Mouse (Mus musculus) bone marrow, adult 2 months (tissue): ENCODE data around the gene Galnt10.

Source experiments
- CTCF ChIP-seq: fragments of 200-500 bp; IDR thresholded peaks from 2 replicates; pipeline ENCODE4 v1.5.1; 2011; ENCODE audit warnings: low read length, control low read depth; ENCODE audit not compliant: control insufficient read depth, insufficient read depth
- POLR2A ChIP-seq: fragments of 200-500 bp; IDR thresholded peaks from 2 replicates; pipeline ENCODE4 v1.6.1; 2011; ENCODE audit warnings: low read depth, mild to moderate bottlenecking, control low read depth, low read length, borderline replicate concordance; ENCODE audit not compliant: control insufficient read depth

GRCm38 (mm10) chr11:57696207-57696676 lies 51.0 kb downstream of the Galnt10 start:
- TF ChIP-seq CTCF: no peak
- TF ChIP-seq POLR2A: no peak
